Mouse (Mus musculus) retina, postnatal 1 day (tissue): ENCODE data around the gene Selp.

Experiments
- DNase-seq: peaks from one replicate; pipeline ENCODE4 v3.0.0-alpha.2; 2012

The Selp gene

DNA sequence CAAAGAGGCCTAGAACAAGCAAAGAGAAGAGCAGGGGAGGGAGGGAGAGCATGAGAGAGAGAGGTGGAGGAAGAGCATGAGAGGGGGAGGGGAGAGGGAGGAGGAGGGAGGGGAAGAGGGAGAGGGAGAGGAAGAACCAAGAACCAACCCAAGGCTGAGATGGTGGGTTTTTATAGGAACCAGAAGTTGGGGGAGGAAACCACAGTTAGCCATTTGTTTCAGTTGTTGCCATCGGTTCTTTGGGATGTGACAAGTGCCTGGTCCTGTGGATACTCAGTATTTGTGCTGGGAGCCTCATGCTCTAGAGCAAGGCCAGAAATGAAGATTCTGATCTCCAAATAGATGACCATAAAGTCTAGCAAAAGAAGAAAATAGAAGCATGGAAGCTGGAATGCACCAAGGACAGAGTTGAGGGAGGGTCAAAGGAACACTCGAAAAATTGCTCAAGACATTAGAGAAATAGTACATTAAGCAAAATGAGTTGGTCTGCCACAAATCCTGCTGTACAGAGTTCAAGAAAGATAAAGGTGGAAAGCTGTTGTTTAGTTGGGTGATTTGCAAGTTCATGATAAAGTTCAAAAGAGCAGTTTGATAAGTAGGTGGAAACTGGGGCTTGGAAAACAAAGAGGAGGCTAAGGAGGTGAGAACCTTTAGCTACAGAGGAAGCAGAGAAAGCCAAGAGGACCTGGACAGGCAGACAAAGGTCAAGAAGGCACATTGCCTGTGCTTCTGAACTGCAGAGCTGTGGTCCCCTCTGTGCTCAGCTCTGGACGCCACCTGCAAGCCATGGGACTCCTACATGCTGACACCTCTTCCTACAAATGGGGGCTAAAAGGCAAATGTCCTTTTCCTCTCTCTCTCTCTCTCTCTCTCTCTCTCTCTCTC, 5.1 kb downstream of the Selp start:
- no peak for DNase-seq

DNA sequence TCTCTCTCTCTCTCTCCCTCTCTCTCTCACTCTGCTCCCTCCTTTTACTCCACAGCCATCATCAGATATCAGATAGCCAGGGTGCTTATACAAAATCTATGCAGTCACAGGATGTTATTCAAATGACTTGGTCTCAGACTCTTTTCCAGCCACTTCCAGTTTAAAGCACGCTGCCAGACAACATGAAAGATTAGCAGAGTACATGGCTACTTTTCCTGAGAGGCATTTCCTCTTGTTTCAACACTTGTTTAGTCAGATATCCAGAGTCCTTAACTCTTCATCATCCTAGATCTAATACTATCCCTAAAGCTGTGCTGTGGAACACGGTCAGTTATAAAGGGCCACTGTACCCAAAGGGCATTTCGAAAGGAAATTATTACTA, 5.7 kb downstream of the Selp start:
- DNase-seq = no peak

DNA sequence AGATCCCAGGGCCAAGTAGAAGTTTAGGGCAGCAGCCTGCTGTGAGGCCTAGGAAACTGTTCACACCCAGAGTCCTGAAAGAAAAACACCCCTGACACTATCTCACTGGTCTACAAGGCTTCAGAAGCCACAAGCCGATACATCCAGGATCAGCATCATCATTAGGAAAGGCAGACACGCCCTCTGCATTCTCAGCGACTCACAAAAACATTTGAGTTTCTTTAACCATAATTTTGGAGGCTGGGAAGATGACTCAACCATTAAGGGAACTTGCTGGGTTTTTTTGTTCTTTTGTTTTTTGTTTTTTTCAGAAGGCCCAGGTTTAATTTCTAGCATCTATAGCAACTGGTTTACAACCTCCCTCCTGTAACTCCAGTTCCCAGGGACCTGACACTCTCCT, 8.8 kb downstream of the Selp start:
- DNase-seq = no peak

DNA sequence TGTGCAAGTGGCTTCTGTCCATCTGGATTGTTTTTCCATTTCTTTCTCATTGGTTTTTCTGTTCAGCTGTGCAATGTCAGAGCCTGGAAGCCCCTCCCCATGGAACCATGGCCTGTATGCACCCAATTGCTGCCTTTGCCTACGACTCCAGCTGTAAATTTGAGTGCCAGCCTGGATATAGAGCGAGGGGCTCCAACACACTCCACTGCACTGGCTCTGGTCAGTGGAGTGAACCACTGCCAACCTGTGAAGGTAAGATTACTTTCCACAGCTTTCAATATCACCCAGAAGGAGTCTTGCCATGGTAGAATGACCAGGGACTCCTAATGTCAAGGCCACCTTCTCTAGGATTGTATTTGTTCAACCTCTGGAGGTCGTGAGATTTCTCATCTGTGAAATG, 14.9 kb downstream of the Selp start:
- DNase-seq = no peak

DNA sequence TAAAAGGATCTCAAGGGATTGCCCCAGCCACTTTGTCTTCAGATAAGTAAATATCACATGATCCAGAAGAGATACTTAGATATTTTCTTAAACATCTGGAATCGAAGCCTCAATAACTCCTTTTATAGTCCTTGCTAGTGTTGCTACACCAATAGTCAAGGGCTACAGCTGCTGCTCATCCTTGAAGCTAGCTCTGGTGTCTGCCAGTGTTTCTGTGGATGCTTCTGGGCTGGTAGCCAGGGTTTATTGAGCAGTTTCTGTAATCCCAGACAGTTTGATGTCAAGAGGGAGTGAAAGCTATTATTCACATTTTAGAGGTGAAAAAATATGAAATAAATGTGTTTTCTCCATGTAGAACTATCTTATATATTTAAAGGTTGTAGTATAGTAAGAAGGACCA, 17.5 kb downstream of the Selp start:
- no peak for DNase-seq

DNA sequence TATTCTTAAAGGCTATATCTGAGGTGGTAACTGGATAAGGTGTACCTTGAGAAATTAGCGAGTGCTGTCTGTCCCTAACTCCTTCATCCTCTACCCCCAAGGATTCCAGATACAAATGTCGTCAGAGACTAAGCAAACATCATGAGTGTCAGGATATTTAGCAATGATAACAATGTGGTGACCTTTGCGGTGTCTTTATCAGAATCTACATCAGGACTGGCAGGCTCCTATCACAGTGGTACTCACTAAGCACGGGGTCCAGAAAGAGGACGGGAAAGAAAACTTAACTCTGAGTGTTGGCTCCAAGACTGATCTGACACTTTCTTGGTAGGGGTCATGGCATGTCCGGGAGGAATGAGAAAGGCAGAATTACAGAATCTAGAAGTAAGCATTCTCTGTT, 19.0 kb downstream of the Selp start:
- no peak for DNase-seq

DNA sequence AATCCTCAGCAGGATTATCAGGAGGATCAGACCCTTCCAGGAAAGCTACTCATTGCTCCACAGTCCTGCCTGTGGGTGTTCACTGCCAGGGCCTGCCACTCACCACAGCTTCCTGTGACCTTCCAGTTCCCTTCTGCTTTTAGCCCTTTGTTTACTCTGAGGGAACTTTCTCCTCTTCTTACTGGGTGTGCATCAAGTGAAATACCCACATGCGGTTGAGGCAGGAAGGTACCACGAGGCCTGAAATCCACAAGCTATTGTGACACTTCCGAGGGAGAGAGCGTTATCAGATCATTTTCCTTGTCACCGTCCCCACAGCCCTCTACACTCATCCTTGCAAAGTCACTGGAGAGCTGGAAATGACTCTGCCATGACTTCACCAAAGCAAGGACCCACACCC, 20.3 kb downstream of the Selp start:
- no peak for DNase-seq

DNA sequence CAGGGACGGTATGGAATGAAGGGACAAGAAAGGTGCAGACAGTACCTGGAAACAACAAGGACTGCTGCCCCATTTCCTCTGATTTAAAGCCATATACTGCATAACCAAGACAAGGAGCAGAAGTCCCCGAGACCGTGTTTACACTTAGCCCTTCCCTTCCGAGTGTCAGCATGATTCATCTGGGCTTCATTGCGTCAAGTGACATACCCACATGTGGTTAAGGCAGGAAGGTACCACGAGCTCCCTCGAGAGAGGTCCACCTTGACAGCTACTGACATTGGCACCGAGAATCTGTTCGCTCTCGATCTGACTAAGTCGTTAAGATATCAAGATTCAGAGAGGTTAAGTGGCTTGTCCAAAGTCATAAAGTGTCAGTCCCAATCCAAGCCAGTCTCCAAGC, 20.9 kb downstream of the Selp start:
- no peak for DNase-seq

DNA sequence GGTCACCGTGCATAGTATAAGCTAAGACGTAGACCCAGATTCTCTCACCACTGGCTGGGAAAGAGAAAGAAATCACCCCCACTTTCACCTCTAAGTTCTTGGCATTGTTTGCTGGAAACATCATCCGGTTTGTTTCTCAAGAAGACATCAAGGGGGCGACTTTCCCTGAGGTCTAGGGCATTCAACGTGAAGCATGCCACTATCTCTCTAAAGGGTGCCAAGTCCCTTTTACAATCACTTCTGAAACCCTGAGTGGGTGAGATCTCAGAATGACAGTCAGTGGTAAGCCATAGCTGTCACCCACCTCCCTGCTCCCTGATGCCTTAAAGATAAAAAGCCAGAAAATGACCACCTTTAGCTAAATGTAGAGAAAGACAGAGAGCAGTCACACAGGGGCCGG, 21.6 kb downstream of the Selp start:
- no peak for DNase-seq

DNA sequence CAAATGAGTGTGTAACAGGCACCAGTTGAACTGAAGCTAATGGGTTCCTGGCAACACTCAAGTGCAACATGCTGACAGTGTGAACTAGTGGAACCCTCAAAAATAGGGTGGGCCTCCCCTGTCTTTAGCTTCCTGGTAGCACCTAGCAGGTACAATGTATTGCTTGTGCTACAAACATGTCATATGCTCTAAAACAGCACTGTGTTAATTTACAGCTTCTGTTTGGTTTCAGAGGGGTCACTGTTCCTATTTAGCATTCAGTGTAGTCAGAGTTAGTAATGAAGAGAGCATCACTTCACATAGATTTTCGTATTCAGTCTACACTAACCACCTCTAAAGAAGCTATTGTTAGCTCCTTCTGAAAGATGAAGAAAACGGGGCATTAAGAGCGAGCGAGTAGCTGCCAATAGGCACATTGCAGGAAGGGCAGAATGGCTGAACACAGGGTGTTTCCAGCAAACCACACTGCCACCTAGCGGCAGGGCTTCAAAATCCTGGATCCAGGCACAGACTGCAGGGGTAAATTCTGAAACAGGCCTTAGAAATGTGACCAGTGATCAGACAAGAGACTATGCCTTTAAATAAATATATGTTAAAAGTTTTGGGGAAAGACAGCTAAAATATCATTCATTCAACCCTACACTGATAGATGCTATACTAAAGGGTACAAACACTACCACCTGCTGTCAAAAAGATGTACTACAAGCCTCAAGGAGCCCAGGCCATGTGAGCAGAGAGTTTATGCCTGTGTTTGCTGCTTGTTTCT, 23.5 kb downstream of the Selp start:
- DNase-seq = peak; percentile 79

DNA sequence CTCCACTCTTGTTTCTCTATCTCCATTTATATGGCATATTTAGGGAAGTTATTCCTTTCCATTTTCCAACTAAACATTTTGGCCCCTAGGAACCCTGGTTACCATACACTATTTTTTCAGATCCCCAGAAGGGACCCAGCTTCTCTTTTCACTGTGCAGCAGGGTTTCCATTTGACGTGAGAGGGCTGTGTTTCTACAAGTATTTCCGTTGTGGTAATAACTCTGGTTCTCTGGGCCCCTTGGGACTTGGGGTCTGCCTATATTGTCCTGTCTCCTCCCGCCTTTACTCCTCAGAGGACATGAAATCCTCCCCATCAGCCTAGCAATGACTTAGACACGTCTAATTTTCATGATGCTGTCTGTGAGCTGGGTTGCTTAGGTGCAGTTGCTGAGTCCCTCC, 24.4 kb downstream of the Selp start:
- DNase-seq = no peak

DNA sequence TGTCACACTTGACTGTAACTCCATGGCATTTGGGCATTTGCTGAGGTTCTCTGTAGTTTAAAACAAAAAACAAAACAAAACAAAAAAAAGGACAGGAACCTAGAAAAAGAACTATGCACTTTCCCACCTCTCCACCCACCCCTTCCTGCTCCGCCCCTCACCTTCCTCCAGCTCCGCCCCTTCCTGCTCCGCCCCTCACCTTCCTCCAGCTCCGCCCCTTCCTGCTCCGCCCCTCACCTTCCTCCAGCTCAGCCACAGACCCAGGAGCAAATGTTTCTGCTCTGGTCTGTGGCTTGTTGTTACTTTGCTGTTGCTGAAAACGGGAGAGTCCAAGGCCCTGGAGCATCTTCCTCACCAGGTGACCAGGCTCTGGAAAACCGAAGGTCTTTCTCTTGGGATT, 34.0 kb downstream of the Selp start:
- no peak for DNase-seq

DNA sequence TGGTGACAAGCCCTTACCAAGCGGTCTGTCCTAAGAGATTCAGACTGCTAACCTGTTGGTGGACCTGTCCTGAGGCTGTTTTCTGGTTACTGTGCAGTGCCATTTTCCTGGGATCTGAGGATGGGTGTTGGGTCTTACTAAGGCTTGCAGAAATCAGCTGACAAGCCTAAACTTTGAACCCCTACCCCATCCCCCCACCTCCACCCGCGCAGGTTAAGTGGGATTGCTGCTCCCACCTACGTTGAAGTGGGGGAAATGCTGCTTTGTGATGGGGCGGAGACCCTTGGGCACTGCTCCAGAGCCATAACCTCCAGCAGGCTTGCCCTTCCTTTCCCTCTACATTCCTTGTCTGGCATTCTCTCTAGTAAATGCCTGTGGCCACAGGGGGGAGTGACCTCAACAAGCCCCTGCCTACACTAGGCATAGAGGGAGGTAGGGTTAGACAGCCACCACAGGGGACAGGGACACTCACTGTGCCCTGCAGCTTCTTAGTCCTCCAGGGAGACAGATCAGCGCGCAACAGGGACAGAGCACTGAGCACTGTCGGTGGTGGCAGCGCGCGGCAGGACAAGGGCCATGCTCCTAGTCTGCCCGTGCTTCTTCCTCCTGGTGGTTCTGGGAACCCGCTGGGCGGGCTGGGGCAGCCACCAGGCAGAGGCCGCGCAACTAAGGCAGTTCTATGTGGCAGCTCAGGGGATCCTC, 36.5 kb downstream of the Selp start, which contains the start of gene F5:
Gene F5, plus strand, starts transcription at position 452 of the 702 bp plus-strand sequence.
- DNase-seq = peak; percentile 39

DNA sequence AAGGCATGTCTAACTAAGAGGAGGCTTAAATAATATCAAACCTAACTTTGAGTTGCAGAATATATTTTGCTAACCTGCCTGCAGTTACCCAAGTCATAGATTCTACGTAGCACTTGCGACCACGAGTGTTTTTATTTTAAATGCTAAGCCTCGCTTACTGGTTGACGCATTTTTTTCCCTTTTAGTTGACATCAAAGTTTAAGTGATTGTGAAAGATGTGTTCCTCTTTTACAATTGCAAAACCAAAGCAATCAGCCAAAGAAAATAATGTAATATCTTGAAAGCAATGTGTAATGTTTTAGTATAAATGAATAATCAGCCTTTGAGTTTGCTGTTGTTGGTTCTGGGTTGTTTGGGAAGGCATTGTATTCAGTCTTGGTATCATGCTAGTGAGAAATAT, 37.8 kb downstream of the Selp start:
- no peak for DNase-seq

DNA sequence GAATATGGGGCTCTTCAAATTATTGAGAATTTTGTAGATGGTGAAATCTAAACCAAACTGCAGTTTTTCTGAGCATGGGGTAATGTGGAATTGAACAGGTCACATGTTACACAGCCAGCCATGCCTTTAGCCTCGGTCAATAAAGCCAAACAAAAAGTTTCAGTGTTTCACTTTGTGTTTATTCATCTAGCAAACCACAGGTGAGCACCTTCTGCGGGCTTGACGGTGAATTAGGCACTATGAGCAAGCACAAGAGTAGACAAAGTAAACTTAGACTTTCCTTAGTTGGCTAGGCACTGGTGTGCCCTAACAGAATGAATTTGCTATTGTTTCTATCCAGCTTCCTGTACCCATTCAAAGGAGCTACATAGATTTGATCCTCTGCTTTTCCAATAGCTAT, 39.9 kb downstream of the Selp start:
- DNase-seq = no peak

DNA sequence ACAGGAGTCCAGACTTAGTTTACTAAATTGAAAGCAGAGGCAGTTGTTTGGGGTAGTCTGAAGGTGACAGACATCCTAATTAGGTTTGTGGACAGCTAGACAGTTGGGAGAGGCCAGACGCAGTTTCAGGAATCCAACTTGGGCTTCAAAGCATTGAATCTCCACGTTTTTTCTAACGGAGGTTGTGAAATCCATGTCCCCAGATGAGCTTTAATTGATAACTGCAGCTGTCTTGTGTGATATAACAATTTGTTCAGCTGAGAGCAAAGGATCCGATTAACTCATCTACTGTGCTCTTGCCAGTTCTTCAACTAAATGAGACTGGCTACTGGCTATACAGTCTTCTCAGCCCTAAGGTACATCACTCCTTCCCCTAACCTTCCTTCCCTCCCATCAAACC, 43.5 kb downstream of the Selp start:
- no peak for DNase-seq

DNA sequence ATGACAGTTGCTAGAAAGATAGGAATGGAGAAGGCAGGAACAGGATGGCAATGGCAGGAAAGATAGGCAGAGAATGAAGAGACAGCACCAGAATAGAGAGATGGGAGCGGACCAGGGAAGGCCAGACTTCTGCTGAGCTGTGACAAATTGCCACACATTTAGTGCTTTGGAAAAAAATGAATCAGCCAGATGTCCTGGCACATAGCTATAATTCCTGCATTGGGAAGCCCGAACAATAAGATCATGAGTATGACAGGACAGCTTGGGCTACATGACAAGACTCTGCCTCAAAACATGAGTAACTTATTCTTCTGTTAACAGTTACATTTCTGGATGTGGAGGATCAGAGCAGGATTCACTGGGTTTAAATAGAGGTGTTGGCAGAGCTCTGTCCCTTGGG, 44.7 kb downstream of the Selp start:
- DNase-seq = no peak

DNA sequence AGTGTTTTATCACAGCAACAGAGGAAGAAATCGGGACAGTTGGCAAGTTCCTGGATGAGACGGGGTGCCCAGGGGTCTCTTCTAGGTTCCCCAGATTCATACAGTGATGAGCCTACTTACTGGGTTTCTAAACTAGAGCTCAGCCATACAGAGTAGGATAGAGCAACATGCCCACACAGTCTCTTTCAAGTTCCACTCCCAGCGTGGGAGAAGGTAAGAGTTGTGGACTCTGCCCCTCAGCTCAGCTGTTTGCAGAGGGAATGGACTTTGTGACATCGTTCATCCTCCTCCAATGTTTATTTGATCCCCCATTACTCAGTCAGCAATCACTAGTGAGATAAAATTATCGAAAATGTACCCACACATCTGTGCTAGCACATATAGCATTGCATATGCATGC, 47.7 kb downstream of the Selp start:
- no peak for DNase-seq

DNA sequence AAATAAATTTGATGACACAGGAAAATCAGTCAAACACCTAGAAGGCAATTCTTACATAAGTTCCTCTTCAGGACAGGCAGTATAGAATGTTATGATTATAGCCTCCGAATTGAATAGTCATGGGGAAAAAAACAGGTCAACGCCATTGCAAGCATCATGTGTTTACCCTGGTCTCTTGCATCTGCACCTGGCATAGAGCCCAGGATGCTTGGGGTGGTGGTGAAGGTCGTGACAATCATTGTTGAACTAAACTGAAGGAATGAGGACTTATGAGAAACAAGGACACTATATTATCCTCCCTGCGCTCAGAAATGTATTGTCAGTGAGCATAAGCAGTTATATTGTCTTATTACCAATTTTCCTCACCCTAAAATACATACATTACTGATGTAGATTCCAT, 53.8 kb downstream of the Selp start:
- DNase-seq = no peak

DNA sequence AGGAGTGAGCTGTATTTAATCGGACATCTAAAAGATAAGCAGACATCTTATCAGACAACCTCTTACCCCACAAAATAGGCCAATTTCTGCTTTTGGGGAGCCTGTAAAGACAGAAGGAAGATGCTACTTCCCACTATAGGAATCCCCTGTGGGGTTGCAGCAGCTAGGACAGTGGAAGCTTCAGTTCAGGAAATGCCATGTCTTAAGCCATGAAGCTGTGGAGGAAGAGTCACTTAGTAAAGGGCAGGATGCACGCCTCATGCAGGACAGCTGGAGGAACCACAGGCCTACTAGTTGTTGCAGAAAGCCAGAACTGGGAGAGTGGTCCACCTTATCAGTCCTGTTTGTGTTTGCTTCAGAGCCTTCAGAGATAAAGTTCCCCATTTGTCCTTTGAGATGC, 55.4 kb downstream of the Selp start:
- no peak for DNase-seq

DNA sequence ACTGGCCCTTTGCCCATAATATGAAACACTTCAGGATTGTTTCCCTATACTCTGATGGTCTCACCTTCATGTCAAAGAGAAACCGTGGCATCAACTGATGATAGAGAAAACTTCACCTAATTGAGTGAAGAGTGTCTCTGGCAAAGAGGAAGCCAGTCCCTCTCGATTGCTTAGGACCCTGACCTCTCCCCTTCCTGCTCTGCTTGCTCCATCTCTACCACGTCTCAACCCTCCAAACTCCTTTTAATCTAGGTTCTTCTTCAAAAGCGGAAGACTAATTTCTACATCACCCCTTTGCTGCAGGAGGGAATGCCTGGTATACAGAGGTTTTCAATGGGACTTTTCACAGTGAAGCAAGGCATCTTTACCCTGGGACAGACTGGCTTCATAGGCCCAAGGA, 58.1 kb downstream of the Selp start:
- no peak for DNase-seq

DNA sequence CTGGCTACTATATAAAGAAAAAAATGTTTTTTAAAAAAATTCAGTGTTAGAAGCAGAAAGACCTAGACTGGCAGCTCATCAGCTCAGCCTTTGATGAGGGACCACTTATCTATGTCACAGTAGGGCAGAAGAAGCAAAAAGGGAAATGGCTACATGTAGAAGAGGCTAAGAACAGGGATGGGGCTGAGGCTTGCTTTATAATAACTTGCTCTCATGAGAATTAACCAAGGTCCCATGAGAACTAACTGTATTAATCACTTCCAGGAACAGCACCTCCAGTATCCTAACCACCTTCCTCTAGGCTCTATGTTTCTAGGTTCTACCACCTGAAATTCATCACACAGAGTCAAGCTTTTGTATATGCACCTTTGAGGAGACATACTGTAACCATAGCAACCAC, 61.8 kb downstream of the Selp start:
- DNase-seq = no peak

DNA sequence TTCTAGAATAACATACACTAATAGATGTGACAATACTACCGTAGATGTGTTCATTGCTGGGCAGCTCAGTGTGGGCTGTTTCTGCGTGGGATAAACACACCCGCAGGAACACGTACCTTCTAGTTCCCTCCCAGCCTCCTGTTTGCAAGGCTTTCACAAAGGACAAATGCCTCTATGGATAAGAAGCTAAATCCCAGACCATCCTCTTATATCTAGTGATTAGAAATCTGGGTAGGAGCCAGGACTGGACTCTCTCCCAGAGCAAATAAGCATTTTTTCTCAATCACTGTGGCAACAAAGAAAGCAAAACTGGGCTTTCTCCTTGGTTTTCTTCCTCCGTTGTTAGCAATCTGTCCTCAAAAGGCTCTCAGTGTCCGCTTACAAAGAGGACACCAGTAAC, 63.4 kb downstream of the Selp start:
- peak; percentile 16 for DNase-seq
